Mouse (Mus musculus) liver, postnatal 0 days (tissue): ENCODE data around the gene Gmip.

Experiments used
- CTCF ChIP-seq: sonication (generic); IDR thresholded peaks from 2 replicates; pipeline ENCODE4 v1.5.1; 2016; ENCODE audit warnings: antibody characterized with exemption, low read depth
- EP300 ChIP-seq: IDR thresholded peaks from 2 replicates; pipeline ENCODE4 v1.6.1; 2016; ENCODE audit warnings: antibody characterized with exemption, low read depth, mild to moderate bottlenecking

DNA sequence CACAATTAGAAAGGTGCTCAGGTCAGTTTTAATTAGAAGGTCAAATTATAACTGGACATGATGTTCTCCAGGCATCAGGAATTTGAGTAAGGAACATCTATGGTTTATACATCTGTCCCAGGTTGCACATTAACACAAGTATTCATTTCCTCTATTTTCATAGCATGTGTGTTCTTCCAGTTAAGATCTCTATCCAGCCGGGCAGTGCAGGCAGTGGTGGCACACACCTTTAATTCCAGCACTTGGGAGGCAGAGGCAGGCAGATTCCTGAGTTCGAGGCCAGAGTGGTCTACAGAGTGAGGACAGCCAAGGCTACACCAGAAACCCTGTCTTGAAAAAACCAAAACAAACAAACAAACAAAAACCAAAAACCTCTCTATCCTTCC lies 33.3 kb upstream of the Gmip start:
- TF ChIP-seq CTCF (no peak), EP300 (no peak)
